Mouse (Mus musculus): Measurements from ENCODE around the gene Dapk3.

GRCm38 (mm10) chr10:81179451-81180342 is 3.1 kb upstream of the Dapk3 start:
- TF ChIP-seq CTCF (IDR thresholded peaks at IDR 0.05; ENCODE audit: low read depth, low read length): peak; percentile 56; the same call in 1 of the 2 replicates
- no peak for TF ChIP-seq TAL1 (conservative IDR thresholded peaks at IDR 0.05; ENCODE audit: low read depth, low read length)

Measured in G1E (cell line).